Mouse (Mus musculus) kidney, postnatal 0 days (tissue): Measurements from ENCODE around the gene Slc5a5. TPM values are rescaled to one million over a fixed set of nuclear protein-coding genes. Genes with fewer than 3 reads are reported as not detected.

Experiments
- ATAC-seq: fragments of 200-750 bp; cut with Nextera tagmentation; replicated peaks from 2 replicates; pipeline ENCODE4 v1.8.0; 2017; ENCODE audit warnings: low read depth, moderate number of reproducible peaks, moderate TSS enrichment, moderate library complexity; ENCODE audit not compliant: low FRiP score
- DNase-seq: peaks from one replicate; pipeline ENCODE4 v3.0.0-alpha.2; 2016; ENCODE audit warnings: low spot score
- H3K27ac ChIP-seq: fragments of 300-500 bp; sonication (generic); 2 replicates; pipeline ENCODE4 v1.5.1; 2014; ENCODE audit warnings: mild to moderate bottlenecking
- H3K27me3 ChIP-seq: fragments of 300-500 bp; sonication (generic); 2 replicates; pipeline ENCODE4 v1.6.1; 2014; ENCODE audit warnings: low read length, mixed read lengths; ENCODE audit not compliant: insufficient read depth
- H3K36me3 ChIP-seq: fragments of 300-500 bp; sonication (generic); 2 replicates; pipeline ENCODE4 v1.6.1; 2014; ENCODE audit warnings: low read length, mixed read lengths; ENCODE audit not compliant: insufficient read depth
- H3K4me1 ChIP-seq: fragments of 300-500 bp; sonication (generic); replicated peaks from 2 replicates; pipeline ENCODE4 v1.6.1; 2014; ENCODE audit warnings: antibody characterized with exemption, low read length, mixed read lengths; ENCODE audit not compliant: insufficient read depth
- H3K4me2 ChIP-seq: fragments of 300-500 bp; sonication (generic); 2 replicates; pipeline ENCODE4 v1.6.1; 2014; ENCODE audit warnings: mild to moderate bottlenecking, low read length, moderate library complexity, mixed read lengths
- H3K4me3 ChIP-seq: fragments of 300-500 bp; sonication (generic); replicated peaks from 2 replicates; pipeline ENCODE4 v1.5.1; 2014; ENCODE audit warnings: low read depth, low read length
- H3K9ac ChIP-seq: fragments of 300-500 bp; sonication (generic); 2 replicates; pipeline ENCODE4 v1.6.1; 2014; ENCODE audit warnings: low read depth, low read length
- H3K9me3 ChIP-seq: fragments of 300-500 bp; sonication (generic); replicated peaks from 2 replicates; pipeline ENCODE4 v1.6.1; 2016; ENCODE audit warnings: low read length, inconsistent platforms, mixed read lengths
- CTCF ChIP-seq: IDR thresholded peaks from 2 replicates; pipeline ENCODE4 v1.5.1; 2016; ENCODE audit warnings: antibody characterized with exemption, low read depth, mild to moderate bottlenecking, moderate library complexity
- WGBS: fragments of 180-500 bp; shearing (Covaris S2); extraction: QIAGEN DNeasy Blood & Tissue Kit; methylation state at CpG from one replicate; pipeline ENCODE4 v1.1.7; 2014; 5-methylcytosine and 5-hydroxymethylcytosine counted together
- microRNA counts: library from miRNA; unstranded; fragments of <30 nt; microRNA quantifications from one replicate; lab custom pipeline; 2015
- microRNA-seq: library from miRNA; unstranded; fragments of <30 nt; microRNA quantifications from one replicate; pipeline ENCODE4, GENCODE M21; 2016
- polyA plus RNA-seq: library from polyadenylated mRNA; unstranded; fragments of >200 nt; fragmentation: Nextera tagmentation; extraction: Ambion mirVana; gene quantifications from 2 replicates; pipeline ENCODE4 v1.2.1, GENCODE M21; 2015

Slc5a5 gene
- polyA plus RNA-seq, 1 experiment from 2014 or later = 0.11 TPM

GRCm38 (mm10) chr8:70834071-70834470 lies 58.5 kb downstream of the Slc5a5 start:
- peaks cover 14% of the 10 kb centered on the region for H3K4me1 ChIP-seq
- no peak for TF ChIP-seq CTCF
- 96% methylated on average over 3 of the region's 3 CpGs for WGBS
- no peaks in the 10 kb centered on the region for H3K27me3 ChIP-seq
- ATAC-seq = no peak
- no peak for DNase-seq
- H3K9me3 ChIP-seq = no peaks in the 10 kb centered on the region
- H3K4me3 ChIP-seq = no peak overlapping the region
- no peak overlapping the region for H3K4me2 ChIP-seq
- no peak overlapping the region for H3K27ac ChIP-seq
- H3K36me3 ChIP-seq = 0 out of 2 replicates have a peak, but pooled peaks cover 5% of the 10 kb centered on the region
- H3K9ac ChIP-seq = no peak overlapping the region

DNA sequence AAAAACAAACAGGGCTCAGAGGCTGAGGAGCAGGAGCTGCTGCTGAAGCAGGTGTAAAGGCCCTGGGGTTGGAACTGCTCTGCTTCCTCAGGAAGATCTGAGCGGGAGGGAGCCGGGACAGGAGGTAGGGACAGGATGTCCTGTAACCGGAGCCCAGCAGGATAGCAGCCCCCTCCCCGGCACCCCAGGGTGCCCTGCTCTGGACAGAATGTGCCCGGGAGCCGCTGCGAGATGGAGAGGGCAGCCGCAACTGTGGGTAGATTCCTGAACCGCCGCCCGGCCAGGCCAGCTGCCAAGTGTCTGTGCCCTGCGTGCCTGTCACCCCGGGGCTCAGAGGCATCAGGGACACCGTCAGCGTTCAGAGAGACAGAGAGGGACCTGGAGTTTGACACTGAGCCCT lies 59.0 kb downstream of the Slc5a5 start:
- no peak for ATAC-seq
- no peaks in the 10 kb centered on the region for H3K27me3 ChIP-seq
- H3K4me1 ChIP-seq = peaks cover 11% of the 10 kb centered on the region
- H3K4me2 ChIP-seq = no peak overlapping the region
- 0 out of 2 replicates have a peak, but pooled peaks cover 5% of the 10 kb centered on the region for H3K36me3 ChIP-seq
- no peak overlapping the region for H3K27ac ChIP-seq
- no peak overlapping the region for H3K9ac ChIP-seq
- 39% methylated on average over 15 of the region's 15 CpGs for WGBS
- H3K4me3 ChIP-seq = no peak overlapping the region
- DNase-seq = no peak
- no peak for TF ChIP-seq CTCF
- no peaks in the 10 kb centered on the region for H3K9me3 ChIP-seq

GRCm38 (mm10) chr8:70833018-70833482 lies 59.5 kb downstream of the Slc5a5 start:
- DNase-seq (no peak), ATAC-seq (no peak; the same call in 1 of the 2 replicates)
- H3K4me3 ChIP-seq = no peak overlapping the region
- WGBS = 31% methylated on average over 9 of the region's 9 CpGs
- H3K27ac ChIP-seq = no peak overlapping the region
- H3K9me3 ChIP-seq = no peaks in the 10 kb centered on the region
- H3K27me3 ChIP-seq = no peaks in the 10 kb centered on the region
- no peak for TF ChIP-seq CTCF
- 0 out of 2 replicates have a peak, but pooled peaks cover 5% of the 10 kb centered on the region for H3K36me3 ChIP-seq
- H3K4me1 ChIP-seq = peaks cover 9% of the 10 kb centered on the region; the same call in 1 of the 2 replicates
- H3K9ac ChIP-seq = no peak overlapping the region
- H3K4me2 ChIP-seq = no peak overlapping the region

MicroRNAs within 50 kb of the gene (microRNA counts, 519-probe panel; counts per million panel counts)
- microRNA mmu-miR-1969 (lab: Ali Mortazavi, UCI) = 330 counts per million, percentile 68 among the panel's probes with 10 or more counts

Small RNA genes within 50 kb of the gene (microRNA-seq; reads per million reads assigned to microRNA genes)
- gene Mir1969 (1.0 reads per million), gene Mir7067 (0.60 reads per million)

Other genes with a start within 250 kb of the Slc5a5 start
- 84.2 and 87.5 TPM in 2 replicates for gene Pgpep1, start 232.4 kb downstream of the Slc5a5 start, polyA plus RNA-seq
- 243 and 281 TPM in 2 replicates for gene Lsm4, start 219.5 kb downstream of the Slc5a5 start, polyA plus RNA-seq
- gene Jund, start 193.8 kb downstream of the Slc5a5 start, polyA plus RNA-seq = 72.4 and 98.1 TPM in 2 replicates
- 0.03 and 0.05 TPM in 2 replicates for gene Iqcn, start 189.3 kb downstream of the Slc5a5 start, polyA plus RNA-seq
- 0.70 and 0.74 TPM in 2 replicates for gene Gm3336, start 174.2 kb downstream of the Slc5a5 start, polyA plus RNA-seq
- gene Pde4c, start 169.0 kb downstream of the Slc5a5 start, polyA plus RNA-seq = 8.0 and 9.5 TPM in 2 replicates
- 20.5 and 21.8 TPM in 2 replicates for gene Rab3a, start 138.1 kb downstream of the Slc5a5 start, polyA plus RNA-seq
- gene Mpv17l2, start 131.8 kb downstream of the Slc5a5 start, polyA plus RNA-seq = 78.2 and 80.3 TPM in 2 replicates
- 43.8 and 47.2 TPM in 2 replicates for gene Pik3r2, start 116.0 kb downstream of the Slc5a5 start, polyA plus RNA-seq
- gene Mast3, start 87.7 kb downstream of the Slc5a5 start, polyA plus RNA-seq = 8.4 and 10.2 TPM in 2 replicates
- gene Il12rb1, start 84.3 kb downstream of the Slc5a5 start, polyA plus RNA-seq = 0.09 and 0.13 TPM in 2 replicates
- 6.8 and 7.5 TPM in 2 replicates for gene Arrdc2, start 53.0 kb downstream of the Slc5a5 start, polyA plus RNA-seq
- gene Kcnn1, start 29.5 kb downstream of the Slc5a5 start, polyA plus RNA-seq = 4.2 and 5.5 TPM in 2 replicates
- gene Ccdc124, start 18.8 kb downstream of the Slc5a5 start, polyA plus RNA-seq = 87.2 and 90.3 TPM in 2 replicates
- 5,183 and 5,941 TPM in 2 replicates for gene Rpl18a, start 4.7 kb upstream of the Slc5a5 start, polyA plus RNA-seq
- gene Map1s, start 13.2 kb upstream of the Slc5a5 start, polyA plus RNA-seq = 32.5 and 34.1 TPM in 2 replicates